Mouse (Mus musculus) adrenal gland, postnatal 36 days (tissue): Measurements from ENCODE around the gene Ppp1r16b. TPM values are rescaled to one million over a fixed set of nuclear protein-coding genes. Genes with fewer than 3 reads are reported as not detected.

ENCODE experiments used
- DNase-seq, 2 experiments: peaks; one replicate each; pipeline ENCODE4 v3.0.0; 2021; ENCODE audit warnings: mixed read lengths in 1 of 2
- long read RNA-seq, 2 experiments: library from polyadenylated mRNA; stranded (forward); transcript quantifications; one replicate each; pipeline ENCODE4 v2.0.0; 2021; ENCODE audit warnings: borderline sequencing depth in 2 of 2
- total RNA-seq, 2 experiments: library from RNA; stranded (reverse); gene quantifications; 2 replicates each; pipeline ENCODE4 v1.2.3; 2021

Gene Ppp1r16b
- total RNA-seq, result 10 to 100 TPM in 1 of 2 experiments, 1 to 10 TPM in 1; 8.8 to 14.1 TPM
- long read RNA-seq, experiment 1, partial matches to known transcripts, result 0 of 1 reads
- long read RNA-seq, experiment 1, other reads (novel, unspliced or antisense), result 1 of 1 reads
- long read RNA-seq, experiment 2, partial matches to known transcripts, result 0 of 2 reads
- long read RNA-seq, experiment 2, other reads (novel, unspliced or antisense), result 2 of 2 reads

DNA sequence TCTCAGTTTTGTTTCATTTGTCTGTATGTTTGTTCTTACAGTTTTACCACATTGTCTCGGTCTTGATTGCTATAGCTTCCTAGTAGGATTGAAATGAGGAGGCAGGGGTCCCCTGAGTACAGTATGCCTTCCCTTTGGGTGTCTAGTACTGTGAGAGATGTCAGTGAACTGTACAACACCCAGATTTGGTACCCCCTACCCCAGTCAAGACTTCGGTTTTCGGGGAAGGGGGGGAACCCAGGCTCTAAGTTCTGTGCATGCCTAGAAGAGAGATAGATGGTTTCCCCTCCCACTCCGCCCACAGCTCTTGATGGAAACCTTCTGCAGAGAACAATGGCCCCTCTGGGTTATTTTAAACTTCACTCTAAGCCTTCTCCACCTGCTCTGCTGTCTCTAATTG is at the start of gene Ppp1r16b:
Ppp1r16b (plus strand) TSS at position 301 of the 400 bp plus-strand sequence.
- no peak for DNase-seq

DNA sequence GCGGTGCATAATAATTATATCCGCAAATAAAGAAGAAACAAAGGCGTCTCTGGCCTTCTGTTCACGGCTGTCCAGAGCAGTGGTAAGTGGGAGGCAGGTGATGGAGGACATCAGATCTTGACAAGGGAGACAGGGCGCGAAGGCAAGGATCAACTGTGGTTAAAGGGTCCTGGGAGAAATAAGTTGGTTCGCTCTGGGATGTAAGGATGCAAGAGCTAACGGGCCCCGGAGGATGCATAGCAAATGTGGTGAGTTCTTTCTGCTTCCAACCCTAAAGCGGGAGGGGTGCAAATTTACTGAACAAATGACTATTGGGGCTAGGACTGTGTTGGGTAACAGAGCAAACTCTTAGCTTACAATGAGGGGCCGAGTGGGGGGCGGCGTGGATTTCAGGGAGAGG is 49.5 kb upstream of the Ppp1r16b start:
- DNase-seq, result no peak

DNA sequence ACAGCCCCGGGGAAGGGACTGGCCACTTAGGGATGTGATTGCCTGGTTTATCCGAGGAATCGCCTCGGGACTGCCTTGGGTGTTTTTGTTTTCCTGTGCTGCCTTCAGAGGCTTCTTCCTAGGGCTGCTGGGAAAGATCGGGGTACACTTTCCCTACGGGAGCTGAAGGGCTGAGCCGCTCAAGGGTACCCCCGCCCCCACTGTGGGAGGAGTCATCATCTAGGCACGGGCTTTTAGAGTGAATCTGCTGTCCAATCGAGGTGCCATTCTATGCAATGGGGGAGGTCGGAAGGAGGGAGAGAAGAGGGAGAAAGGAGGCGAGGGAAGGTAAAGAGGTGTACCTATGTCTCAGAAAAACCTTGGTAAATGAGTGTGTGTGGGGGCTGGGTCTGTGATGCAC is 48.9 kb upstream of the Ppp1r16b start:
- DNase-seq, result peak in 1 of 2 experiments; percentile 17

DNA sequence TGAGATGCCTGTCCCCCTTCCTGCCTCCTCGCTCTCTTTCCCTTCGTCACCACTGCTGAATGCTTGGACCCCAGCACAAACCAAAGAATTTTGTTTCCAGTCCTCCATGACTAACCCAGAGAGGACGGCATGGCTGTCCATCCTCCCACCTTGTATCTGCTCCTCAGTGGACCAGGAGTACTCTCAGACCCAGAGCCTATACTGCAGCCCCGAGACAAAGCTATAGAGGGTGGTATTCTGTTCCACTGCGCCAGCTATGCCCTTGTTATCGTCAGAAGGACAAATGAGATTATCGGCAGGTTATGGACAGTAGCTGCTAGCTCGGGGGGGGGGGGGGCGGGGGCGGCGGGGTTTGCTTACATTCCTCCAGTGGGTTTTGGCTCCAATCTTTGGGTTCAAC is 48.4 kb upstream of the Ppp1r16b start:
- no peak for DNase-seq

DNA sequence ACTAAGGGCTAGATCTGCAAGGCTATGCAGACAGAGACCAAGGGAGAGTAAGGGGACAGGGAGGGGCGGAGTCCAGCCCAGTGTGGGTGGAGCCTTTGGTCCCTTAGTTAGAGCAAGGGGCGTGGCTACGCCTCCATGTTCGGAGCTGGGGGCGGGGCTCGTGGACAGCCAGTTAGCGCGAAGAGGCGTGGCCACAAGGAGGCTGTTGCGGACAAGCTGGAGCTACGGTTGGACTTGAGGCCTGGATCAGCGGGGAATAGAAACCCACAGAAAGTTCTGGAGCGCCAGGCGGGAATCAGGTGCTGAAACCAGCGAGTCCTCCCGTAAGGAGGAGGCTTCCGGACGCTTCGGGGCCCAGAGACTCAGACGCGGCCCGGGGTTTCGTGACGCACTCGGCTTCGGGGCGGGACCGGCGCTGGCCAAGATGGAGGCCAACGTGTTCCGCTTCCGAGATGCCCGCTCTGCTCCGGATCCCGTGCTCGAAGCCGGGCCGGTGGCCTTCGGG is 40.4 kb upstream of the Ppp1r16b start, which contains the start of gene Actr5:
Actr5 (plus strand) TSS at position 171 of the 505 bp plus-strand sequence.
- peak; percentile 94 to 97 for DNase-seq

DNA sequence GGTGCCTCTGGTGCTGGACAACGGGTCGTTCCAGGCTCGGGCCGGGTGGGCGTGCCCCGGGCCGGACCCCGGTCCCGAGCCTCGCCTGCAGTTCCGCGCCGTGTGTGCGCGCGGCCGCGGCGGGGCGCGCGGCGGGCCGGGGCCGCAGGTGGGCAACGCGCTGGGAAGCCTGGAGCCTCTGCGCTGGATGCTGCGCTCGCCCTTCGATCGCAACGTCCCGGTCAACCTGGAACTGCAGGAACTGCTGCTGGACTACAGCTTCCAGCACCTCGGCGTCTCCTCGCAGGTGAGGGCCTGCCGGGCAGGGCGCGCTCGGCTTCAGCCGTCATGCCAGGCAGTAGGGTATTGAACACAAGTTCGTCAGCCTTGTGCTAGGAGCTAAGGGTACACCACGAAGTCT is 40.0 kb upstream of the Ppp1r16b start:
- peak; percentile 28 to 45 for DNase-seq

DNA sequence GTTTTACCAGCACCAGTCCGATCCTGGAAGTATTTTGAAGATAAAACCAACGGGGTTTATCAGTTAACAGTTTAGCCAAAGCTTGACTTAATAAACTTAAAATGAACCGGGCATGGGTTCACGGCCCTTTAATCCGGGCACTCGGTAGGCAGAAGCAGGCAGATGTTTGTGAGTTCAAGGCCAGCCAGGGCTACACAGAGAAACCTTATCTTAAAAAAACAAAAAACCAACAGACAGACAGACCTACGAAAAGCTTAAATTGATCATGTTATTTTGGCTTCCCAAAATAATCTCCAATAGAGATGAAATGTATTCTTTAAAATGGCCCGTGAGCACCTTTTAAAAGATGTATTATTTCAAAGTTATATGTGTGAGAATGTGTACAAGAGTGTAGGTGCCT is 39.5 kb upstream of the Ppp1r16b start:
- DNase-seq, result no peak

DNA sequence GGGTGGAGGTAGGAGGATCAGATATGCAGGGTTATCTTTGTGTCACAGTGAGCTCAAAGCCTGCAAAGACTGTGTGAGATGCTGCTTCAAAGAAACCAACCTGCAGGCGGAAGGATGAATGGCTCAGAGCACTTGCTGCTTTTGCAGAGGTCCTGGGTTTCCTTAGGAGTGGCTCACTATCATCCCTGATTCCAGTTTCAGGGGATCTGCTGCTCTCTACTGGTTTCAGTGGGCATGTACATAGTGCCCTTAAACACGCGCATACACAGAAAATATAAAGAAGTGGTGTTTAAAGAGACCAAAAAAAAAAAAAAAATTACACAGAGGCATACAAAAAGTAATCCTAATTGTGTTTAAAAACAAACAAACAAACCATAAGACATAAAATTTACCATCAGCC is 36.3 kb upstream of the Ppp1r16b start:
- no peak for DNase-seq

DNA sequence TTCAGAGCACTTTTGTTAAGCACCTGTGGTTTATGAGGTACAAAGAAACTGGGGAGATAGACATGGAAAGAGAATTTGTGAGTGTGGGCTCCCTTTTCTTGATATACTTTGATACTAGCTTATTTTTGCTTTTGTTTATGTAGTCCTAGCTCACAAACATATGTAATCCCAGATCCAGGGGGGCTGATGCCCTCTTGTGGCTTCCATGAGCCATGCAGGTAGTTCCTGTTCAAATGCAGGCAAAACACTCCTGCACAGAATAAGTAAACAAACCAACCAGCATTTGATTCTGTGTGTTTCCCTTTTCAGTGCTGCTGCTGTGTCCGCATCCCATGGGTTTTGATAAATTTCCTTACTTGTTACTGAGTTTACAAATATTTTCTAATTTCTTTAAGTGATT is 35.8 kb upstream of the Ppp1r16b start:
- peak; percentile 33 to 42 for DNase-seq

DNA sequence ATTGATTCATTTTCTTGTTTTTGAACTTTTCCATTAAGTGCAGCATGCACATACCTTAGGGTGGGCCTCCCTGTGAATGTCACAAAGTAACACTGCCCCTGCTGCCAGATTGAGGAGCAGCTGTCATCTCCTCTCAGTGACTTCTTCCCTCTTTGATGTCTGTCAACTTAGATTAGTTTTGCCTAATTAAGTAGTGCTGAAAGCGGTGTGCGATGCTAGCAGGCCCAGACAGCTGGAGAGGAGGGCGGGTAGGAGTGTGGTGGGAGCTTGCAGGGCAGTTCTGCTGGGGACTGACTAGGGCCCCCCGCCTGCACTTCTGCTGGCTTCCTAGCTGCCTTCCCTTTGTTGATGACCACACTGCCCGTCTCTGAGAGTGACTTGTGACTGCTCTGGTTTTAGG is 33.3 kb upstream of the Ppp1r16b start:
- no peak for DNase-seq

DNA sequence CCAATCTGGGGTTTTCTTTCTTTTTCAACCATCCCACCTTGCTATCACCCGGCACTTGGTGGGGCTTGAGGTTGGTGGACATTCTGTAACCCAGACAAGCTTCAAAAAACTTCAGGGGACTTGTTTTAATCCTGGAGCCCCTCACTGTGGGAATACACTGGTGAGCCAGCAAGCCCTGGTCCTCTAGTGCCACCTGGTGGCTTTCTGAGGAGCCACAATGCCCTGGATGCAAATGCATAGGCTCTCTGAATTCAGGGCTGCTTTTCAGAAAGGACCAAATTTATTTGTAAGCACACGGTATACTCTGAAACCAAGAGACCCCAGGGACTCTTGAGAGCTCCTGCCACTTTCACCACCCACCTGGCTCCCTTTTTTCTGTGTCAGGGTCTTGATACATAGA is 23.3 kb upstream of the Ppp1r16b start:
- peak; percentile 69 to 74 for DNase-seq

DNA sequence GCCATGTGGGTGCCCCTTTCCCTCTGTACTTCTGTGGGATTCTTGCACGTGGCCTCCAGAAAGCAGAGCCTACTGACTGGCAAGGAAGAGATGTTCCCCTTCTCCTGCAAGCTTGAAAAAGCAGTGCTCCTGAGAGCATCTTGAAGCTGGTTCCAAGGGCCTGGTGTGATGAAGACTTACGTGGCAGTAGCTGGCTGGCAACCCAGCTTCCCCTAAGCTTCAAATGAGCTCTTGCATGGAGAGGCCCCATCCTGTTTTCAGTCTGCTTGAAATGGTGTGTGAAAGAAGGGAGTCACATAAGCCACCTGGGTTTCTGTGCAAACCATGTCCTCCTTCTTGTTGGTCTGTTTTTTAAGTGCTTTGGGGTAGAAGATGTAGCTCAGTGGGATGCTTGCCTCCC is 22.6 kb upstream of the Ppp1r16b start:
- no peak for DNase-seq

DNA sequence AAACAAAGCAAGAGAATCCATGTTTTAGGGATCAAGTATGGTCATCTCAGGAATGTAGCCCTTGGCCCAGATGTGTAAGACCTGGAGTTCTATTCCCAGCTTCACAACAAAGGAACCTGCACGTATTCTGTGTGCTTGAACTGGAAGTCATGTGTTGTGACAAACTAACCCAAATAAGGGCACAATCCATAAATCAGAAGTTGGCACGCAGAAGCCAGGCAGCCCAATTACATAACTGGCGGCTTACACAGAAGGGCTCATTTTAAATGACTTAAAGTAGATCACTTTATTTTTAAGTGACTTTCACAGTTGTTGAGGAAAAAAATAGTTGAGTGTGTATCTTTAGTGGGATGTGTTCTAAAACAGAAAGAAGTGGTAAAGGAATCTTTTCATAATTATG is 21.4 kb upstream of the Ppp1r16b start:
- DNase-seq, result peak in 1 of 2 experiments; percentile 22

DNA sequence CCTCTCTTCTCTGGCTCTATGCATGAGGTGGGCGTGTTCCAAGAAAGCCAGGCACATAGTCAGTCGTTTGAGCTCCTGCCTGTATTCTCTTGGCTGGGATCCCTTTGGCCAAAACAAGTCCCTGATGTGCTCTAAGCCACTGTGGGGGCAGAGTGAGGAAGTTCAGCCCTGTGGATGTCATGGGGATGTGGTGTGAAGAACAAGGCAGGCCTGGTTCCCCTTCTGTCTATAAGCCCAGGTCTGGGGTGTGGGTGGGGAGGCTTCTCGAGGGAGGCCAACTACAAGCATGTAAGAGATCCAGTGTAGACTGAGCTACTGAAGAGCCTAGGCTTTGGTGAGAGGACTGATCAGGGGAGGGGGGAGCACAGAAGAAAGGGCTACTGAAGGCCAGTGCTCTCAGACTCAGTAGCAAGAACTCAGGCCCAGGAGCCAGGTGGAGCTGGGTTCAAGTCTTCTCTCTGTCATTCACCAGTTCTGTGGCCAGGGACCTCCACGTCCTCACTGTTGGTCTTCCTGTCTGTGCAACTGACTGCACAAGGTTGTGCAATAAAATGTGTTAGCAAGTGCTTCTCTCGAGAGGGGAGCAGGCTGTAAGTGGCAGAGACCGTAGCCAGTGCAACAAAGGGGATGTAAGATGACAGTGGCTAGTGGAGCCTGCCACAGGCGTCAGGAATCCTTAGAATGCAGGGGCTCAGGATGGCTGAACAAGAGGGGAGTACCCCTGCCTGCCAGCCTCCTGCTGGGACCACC is 13.9 kb upstream of the Ppp1r16b start:
- no peak for DNase-seq

DNA sequence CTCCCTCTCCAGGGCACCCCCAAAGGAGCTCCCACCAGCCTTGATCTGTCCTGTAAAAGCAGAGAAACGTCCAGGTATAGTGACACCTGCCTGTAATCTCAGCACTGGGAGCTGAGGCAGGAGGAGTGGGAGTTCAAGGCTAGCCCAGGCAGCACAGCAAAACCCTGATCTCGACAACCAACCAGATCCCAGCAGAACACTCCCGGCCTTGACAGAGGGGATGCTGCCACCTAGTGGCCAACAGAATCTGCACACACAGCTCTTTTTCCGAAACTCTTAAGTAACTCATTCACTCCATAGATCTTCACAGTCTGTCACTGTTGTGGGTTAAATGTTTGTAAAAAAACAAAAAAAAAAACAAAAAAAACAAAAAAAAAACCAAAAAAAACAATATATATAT is 12.2 kb upstream of the Ppp1r16b start:
- peak; percentile 80 to 86 for DNase-seq

DNA sequence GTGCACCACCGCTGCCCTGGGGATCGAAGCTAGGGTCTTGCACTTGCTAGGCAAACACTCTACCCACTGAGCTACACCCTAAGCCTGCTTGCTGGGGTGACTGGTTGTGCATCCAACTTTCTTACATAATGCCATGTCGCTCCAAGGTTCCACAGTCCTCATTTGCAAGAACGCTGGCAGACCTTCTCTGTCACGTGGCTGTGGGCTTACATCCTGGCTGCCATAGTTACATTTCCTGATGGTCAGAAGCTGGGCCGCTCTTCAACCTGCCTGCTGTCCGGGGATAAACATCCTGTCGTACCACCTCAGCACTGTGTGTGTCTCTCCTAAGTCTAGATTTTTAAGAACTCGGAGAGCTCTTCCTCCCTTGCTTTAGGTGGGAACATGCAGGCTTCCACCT is 10.5 kb upstream of the Ppp1r16b start:
- DNase-seq, result peak; percentile 54 to 64

DNA sequence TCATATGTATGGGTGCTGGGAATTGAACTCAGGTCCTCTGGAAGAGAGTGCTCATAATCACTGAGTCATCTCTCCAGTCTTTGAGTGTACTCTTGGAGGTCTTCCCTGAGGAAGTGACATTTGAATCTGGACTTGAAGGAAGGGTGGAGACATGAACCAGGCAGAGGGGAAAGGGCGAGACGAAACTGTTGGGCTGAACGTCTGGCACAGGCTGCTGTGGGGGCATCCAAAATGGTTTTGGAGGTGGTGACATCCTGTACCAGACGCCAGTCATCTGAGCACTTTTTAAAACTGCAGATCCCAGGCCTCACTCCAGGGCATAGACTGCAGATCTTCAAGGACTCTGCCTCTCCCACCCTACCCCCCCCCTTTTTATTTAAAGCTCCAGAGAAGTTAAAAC is 9.4 kb upstream of the Ppp1r16b start:
- no peak for DNase-seq

DNA sequence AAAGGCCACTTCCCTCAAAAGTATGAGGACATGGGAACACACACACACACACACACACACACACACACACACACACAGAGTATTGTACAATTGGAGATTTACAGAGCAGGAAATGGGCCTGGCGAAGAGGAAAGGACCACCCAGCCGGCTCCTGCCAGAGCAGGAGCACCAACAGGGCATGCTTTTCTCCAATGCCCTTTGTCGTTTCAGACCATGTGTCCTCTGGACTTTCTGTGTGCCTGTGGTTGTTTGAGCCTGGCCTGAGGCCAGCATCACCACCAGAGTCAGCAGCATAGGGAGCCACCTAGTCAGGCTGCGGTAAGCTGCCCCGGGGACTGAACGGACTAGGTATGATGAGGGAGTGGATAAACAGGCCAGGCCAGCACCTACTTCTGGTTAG is 6.4 kb upstream of the Ppp1r16b start:
- peak; percentile 69 to 71 for DNase-seq

DNA sequence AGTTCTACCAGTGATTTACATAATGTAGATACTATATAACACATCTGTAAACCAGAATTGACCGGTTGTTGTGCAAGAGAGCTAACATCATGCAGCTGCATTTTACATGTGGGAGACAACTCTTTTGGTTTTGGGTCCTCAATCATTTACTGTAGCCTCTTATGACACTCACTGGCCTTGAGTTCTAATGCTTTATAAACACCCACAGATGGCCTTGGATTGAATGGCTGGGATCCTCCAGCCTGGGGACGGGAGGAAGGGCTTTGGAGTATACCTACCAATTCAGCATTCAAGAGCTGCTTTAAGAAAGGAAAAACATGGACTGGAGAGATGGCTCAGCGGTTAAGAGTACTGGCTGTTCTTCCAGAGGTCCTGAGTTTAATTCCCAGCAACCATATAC is 5.9 kb upstream of the Ppp1r16b start:
- peak; percentile 22 to 33 for DNase-seq

DNA sequence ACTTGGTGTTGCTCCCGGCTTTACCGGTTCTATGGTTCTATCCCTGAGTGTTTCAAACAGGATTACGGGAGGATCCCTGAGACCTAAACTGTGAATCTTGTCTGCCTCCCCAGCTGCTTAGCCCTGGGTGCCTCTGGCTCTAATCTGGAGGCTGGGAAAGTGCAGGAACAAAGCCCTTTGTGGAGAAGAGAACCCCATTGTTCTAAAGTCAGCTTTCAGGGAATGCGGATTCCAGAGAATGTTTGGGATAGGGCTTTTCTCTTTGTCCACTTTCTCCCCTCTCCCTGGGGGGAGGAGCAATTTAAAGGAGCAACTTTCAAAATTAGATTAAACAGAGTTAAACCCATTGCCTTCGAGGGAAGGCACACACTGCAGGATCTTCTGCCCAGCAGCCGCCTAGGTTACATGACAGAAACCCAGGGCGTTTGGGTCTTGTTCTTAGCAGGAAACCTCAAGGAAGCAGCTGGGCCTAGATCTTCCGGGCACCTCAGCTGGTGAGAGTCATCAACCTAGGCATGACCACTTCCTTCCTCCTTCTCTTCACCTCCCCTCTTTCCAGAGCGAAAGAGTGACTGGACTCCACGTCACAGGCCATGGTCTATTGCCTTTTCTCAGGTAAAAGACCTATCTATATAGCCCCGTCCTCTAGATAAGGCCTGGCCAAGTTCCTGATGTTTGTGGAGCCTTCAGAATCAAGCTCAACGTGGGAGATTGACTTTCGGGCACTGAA is 1.0 kb downstream of the Ppp1r16b start:
- peak in 1 of 2 experiments; percentile 28 for DNase-seq

DNA sequence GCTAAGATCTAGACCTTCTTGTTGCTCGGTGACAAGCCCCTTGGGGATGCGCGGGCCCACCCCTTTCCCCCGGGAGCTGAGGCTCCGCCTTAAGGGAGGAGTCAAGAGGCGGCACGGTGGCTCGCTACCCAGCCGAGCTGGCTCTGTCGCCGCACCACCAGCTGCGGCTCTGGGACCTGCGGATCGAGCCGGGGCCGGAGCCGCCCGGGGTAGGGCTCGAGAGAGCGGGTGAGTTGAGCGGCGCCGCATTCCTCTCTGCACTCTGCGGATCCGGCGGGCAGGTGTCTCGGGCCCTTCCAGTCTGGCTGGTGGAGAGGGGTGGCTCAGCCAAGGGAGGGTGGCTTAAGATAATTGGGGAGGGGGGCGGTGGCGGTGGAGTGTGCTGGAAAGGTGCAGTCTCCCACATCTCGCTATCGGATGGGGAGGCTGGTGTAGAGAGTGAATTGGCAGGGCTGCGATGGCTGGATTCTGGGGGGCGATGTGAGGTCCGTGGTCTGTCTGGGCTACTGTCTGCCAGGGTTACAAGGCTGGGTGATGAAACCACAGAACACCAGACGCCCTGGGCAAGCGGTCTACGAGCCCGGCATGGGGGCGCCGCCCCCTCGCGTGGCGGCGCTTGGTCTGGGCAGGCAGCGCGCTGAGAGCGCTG is 1.9 kb downstream of the Ppp1r16b start:
- DNase-seq, result peak; percentile 74 to 79

DNA sequence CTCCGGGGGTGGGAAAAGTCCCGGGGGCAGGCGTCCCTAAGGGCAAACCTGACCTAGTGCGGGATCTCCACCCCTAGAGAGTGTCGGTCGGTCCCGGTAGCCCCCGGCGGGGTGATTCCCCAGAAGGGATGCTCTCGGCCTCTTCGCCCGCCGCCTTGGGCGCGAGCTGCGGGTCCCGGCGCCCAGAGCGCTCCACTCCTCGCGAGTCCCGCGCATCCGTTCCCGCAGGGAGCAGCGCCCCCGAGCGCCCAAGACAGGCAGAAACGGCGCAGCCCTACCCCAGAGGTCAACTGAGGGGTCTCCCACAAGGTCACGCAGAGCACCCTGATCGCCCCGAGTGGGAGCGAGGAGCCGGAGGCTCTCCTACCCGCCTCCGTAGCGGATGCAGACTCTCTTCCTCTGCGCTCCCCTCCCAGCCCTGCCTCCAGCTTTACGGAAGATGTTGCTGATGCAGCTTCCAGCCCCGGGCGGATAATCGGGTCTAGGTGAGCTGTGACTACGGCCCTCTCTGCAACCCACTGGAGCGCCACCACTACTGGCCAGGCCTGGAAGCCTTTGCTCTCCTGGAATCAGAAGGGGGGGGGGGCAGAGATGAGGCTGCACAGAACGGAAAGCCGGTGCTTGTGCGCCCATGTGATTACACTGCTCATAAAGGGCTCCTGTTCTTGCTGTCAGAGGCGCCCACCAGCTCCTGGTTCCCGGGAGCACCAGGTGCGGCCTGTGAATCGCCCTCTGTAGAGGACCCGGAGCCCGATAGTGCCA is 2.7 kb downstream of the Ppp1r16b start:
- DNase-seq, result peak; percentile 50 to 56
